Mouse (Mus musculus) heart, embryonic 13.5 days (tissue): ENCODE measurements around the gene Klc2. TPM values are rescaled to one million over a fixed set of nuclear protein-coding genes. Genes with fewer than 3 reads are reported as not detected.

Experiments used
- ATAC-seq: fragments of 200-750 bp; cut with Nextera tagmentation; 2 replicates; pipeline ENCODE4 v1.8.0; 2017; ENCODE audit warnings: moderate TSS enrichment; ENCODE audit not compliant: insufficient number of reproducible peaks, low FRiP score, low TSS enrichment; ENCODE audit errors: extremely low read depth
- H3K27ac ChIP-seq: fragments of 300-500 bp; sonication (generic); replicated peaks from 2 replicates; pipeline ENCODE4 v1.5.1; 2015; ENCODE audit warnings: moderate library complexity, mild to moderate bottlenecking, inconsistent platforms
- H3K27me3 ChIP-seq: fragments of 300-500 bp; sonication (generic); replicated peaks from 2 replicates; pipeline ENCODE4 v1.6.1; 2015; ENCODE audit warnings: mild to moderate bottlenecking, inconsistent platforms
- H3K36me3 ChIP-seq: fragments of 300-500 bp; sonication (generic); 2 replicates; pipeline ENCODE4 v1.6.1; 2015; ENCODE audit warnings: mild to moderate bottlenecking, inconsistent platforms
- H3K4me1 ChIP-seq: fragments of 300-500 bp; sonication (generic); 2 replicates; pipeline ENCODE4 v1.6.1; 2015; ENCODE audit warnings: inconsistent platforms
- H3K4me2 ChIP-seq: fragments of 300-500 bp; sonication (generic); 2 replicates; pipeline ENCODE4 v1.6.1; 2015; ENCODE audit warnings: inconsistent platforms, mild to moderate bottlenecking, moderate library complexity
- H3K4me3 ChIP-seq: fragments of 300-500 bp; sonication (generic); 2 replicates; pipeline ENCODE4 v1.5.1; 2015; ENCODE audit warnings: moderate library complexity, mild to moderate bottlenecking, inconsistent platforms
- H3K9ac ChIP-seq: fragments of 300-500 bp; sonication (generic); 2 replicates; pipeline ENCODE4 v1.6.1; 2015; ENCODE audit warnings: inconsistent platforms, mild to moderate bottlenecking, moderate library complexity
- H3K9me3 ChIP-seq: fragments of 300-500 bp; sonication (generic); 2 replicates; pipeline ENCODE4 v1.6.1; 2016; ENCODE audit warnings: inconsistent platforms
- WGBS: fragments of 180-500 bp; shearing (Covaris S2); methylation state at CpG from one replicate; pipeline ENCODE4 v1.1.7; 2015; ENCODE audit warnings: mixed read lengths; 5-methylcytosine and 5-hydroxymethylcytosine counted together
- polyA plus RNA-seq: library from polyadenylated mRNA; unstranded; fragments of >200 nt; fragmentation: Nextera tagmentation; extraction: Ambion mirVana; gene quantifications from 2 replicates; pipeline ENCODE4 v1.2.1, GENCODE M21; 2015

Gene Klc2
- polyA plus RNA-seq, 1 experiment from 2014 or later, result 18.4 TPM

GRCm38 (mm10) chr19:5062041-5062440 lies 56.3 kb downstream of the Klc2 start:
- H3K4me1 ChIP-seq, result peaks cover 54% of the 10 kb centered on the region
- no peak overlapping the region for H3K27ac ChIP-seq
- no peak for ATAC-seq

DNA sequence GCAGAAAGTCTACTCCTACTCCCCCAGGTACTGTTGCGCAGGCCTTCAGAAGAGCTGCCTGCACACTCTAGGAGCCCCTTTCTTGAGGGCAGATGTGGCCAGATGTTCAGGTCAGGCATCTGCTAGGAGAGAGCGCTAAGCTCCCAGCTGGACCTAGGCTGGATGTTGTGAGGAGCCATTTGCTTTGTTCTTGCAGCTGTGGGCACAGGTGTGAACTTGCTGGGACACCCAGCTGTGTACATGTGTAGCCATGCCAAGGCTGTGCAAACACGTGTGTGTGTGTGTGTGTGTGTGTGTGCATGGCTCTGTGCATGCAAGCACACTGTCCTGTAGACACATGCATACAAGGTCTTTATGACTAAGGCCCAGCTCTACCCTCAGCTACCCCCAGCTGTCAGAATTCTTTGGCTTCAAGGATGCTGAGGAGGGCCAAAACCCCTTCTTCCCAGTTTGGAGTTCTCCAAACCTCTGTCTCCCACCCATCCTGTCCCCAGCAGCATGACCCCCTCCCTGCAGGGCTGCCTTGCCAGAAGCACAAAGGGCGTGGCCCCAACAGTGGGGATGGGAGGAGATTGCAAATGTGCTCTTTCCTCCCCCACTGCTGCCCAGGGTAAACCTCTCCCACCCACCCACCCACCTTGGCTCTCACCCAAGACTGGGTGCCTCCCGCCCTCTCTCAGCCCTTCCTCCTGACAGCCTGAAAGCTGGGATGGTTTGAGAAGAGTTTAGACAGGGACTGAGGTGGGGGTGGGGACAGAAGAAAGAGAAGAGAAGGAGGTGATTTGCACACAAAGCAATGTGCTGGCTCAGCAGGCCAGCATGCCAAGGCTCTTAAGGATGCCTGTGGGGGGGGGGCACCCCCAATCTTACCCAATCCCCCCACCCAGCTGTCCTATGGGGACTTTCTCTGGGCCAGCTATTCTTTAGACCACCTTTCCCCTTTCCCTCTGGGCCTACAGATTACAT lies 57.7 kb downstream of the Klc2 start:
- H3K4me3 ChIP-seq, result no peak overlapping the region
- H3K27ac ChIP-seq, result peak overlapping the region; percentile 66; the same call in 1 of the 2 replicates
- H3K4me1 ChIP-seq, result peaks cover 54% of the 10 kb centered on the region
- peak overlapping the region; percentile 58 for H3K9ac ChIP-seq
- peaks cover under 1% of the 10 kb centered on the region; the same call in 1 of the 2 replicates for H3K27me3 ChIP-seq
- H3K36me3 ChIP-seq, result no peaks in the 10 kb centered on the region
- WGBS, result 39% methylated on average over 5 of the region's 5 CpGs
- no peak for ATAC-seq
- no peaks in the 10 kb centered on the region for H3K9me3 ChIP-seq
- no peak overlapping the region for H3K4me2 ChIP-seq

More at GRCm38 (mm10) chr19:5062041-5062440, 56.3 kb downstream of the Klc2 start:
- no peaks in the 10 kb centered on the region for H3K36me3 ChIP-seq
- H3K4me2 ChIP-seq, result no peak overlapping the region
- 79% methylated on average over 5 of the region's 5 CpGs for WGBS
- no peaks in the 10 kb centered on the region for H3K27me3 ChIP-seq
- no peak overlapping the region for H3K4me3 ChIP-seq
- H3K9me3 ChIP-seq, result no peaks in the 10 kb centered on the region
- no peak overlapping the region for H3K9ac ChIP-seq

DNA sequence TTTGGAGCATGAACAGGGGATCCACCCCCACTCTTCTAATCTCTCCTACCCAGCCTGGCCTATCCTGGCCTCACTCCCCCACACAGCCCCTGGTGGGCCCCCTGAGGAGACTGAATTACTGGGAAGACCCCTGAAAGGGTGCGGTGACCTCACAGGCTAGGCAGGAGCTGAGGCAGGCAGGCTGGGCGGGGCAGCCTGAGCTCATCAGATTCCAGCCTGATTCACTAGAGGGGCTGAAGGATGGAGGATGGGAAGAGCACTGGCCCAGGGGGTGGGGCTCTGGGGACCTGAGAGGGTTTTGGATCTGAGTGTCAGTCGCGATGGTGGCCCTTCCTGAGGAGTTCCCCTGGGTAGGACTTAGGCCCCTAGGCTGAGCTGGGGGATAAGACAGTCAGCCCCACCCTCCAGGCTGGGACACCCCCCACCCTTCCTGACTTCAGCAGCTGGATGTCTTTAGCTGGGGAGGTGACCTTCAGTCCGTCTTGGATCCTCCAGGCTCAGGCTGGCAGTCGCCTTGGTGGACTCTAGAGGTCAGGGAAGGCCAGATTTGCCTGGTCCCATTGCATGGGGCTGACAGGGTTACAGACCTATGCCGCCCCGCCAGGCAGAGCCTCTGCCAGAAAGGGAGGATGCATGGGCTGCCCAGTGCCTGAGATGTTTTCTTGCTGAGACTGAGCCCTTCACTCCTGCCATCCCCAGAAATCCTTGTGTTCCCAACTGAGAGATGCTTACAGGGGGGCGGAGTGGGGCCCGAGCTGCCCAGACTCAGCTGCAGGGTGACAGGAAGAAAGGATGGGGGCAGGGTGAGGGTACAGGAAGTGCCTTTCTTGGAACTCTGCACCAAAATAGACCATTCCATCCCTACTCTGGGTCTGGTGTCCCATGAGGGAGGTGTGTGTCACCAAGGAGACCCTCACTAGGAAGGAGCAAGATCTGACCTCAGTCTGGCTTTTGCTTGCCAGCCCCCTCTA lies 59.3 kb downstream of the Klc2 start:
- H3K36me3 ChIP-seq, result 0 out of 2 replicates have a peak, but pooled peaks cover 5% of the 10 kb centered on the region
- peak overlapping the region; percentile 66 for H3K27ac ChIP-seq
- no peaks in the 10 kb centered on the region for H3K9me3 ChIP-seq
- no peak overlapping the region for H3K4me3 ChIP-seq
- peaks cover 12% of the 10 kb centered on the region; the same call in 1 of the 2 replicates for H3K27me3 ChIP-seq
- H3K4me2 ChIP-seq, result 0 out of 2 replicates have a peak overlapping the region, but pooled peaks have one; percentile 18
- ATAC-seq, result no peak
- 15% methylated on average over 10 of the region's 10 CpGs for WGBS
- peak overlapping the region; percentile 58 for H3K9ac ChIP-seq
- H3K4me1 ChIP-seq, result peaks cover 44% of the 10 kb centered on the region

DNA sequence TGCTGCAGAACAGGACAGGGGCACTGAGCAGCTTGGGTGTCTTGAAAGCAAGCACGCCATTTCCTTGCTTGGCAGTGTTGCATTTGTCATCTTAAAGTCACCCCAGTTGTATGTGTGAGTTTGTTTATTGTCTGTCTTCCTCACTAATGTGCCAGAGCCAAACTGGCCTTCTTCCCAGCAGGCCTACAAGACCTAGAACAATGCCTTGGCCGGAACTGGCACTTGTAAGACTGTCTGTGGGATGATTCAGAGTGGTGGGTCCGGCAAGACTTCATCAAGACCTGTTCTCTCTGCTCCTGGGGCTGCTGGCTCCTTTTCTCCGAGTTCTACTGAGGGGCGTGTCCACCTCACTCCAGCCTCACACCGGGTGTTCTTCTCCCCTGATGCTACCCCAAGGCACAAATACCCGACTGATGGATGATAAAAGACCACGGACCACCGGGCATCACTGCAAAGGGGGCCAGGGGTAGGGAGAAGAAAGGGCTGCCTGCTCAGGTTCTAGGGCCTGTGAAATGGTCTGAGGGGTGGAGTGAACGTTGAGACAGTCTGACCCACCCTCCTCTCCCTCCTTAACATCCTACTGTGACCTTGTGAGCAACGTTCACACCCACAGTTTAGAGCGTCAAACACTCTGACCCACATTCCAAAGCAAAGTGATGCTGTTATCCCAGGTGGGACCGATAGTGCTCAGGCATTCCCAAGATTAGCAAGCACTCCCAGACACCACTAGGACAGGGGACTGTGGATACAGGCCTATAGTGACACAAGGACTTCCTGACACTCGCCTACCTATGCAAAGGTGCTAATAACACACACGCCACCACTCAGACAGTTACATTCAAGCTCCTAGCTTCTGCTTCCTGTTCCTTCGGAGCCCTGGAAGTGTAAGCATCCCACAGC lies 60.2 kb downstream of the Klc2 start:
- Histone ChIP-seq H3K9me3 (no peaks in the 10 kb centered on the region), H3K27me3 (peaks cover 20% of the 10 kb centered on the region), H3K27ac (peak overlapping the region; percentile 66), H3K9ac (peak overlapping the region; percentile 58; the same call in 1 of the 2 replicates), H3K4me2 (no peak overlapping the region), H3K4me1 (peaks cover 44% of the 10 kb centered on the region), H3K4me3 (no peak overlapping the region), H3K36me3 (peaks cover 5% of the 10 kb centered on the region; the same call in 1 of the 2 replicates)
- ATAC-seq, result no peak
- whole genome bisulfite sequencing, result 21% methylated on average over 16 of the region's 16 CpGs

Other genes with a start within 250 kb of the Klc2 start
- gene Actn3, start 240.7 kb downstream of the Klc2 start, polyA plus RNA-seq, result 2.8 and 3.9 TPM in 2 replicates
- 8.4 and 8.6 TPM in 2 replicates for gene Zdhhc24, start 239.9 kb downstream of the Klc2 start, polyA plus RNA-seq
- 2.2 and 2.5 TPM in 2 replicates for gene Bbs1, start 211.9 kb downstream of the Klc2 start, polyA plus RNA-seq
- 84.6 and 84.7 TPM in 2 replicates for gene Dpp3, start 190.3 kb downstream of the Klc2 start, polyA plus RNA-seq
- gene Peli3, start 175.4 kb downstream of the Klc2 start, polyA plus RNA-seq, result 0.99 and 1.0 TPM in 2 replicates
- gene Mrpl11, start 156.4 kb downstream of the Klc2 start, polyA plus RNA-seq, result 85.2 and 101 TPM in 2 replicates
- 0.09 TPM in 2 replicates for gene Npas4, start 128.2 kb downstream of the Klc2 start, polyA plus RNA-seq
- 8.5 and 9.4 TPM in 2 replicates for gene Slc29a2, start 94.7 kb downstream of the Klc2 start, polyA plus RNA-seq
- gene B4gat1, start 79.7 kb downstream of the Klc2 start, polyA plus RNA-seq, result 41.4 and 49.5 TPM in 2 replicates
- 1.4 and 1.7 TPM in 2 replicates for gene AC124502.3, start 79.7 kb downstream of the Klc2 start, polyA plus RNA-seq
- 29.5 and 33.5 TPM in 2 replicates for gene Brms1, start 77.2 kb downstream of the Klc2 start, polyA plus RNA-seq
- gene Rin1, start 68.1 kb downstream of the Klc2 start, polyA plus RNA-seq, result 2.4 and 3.5 TPM in 2 replicates
- gene Cd248, start 50.5 kb downstream of the Klc2 start, polyA plus RNA-seq, result 17.7 and 23.6 TPM in 2 replicates
- 3.5 and 4.8 TPM in 2 replicates for gene Tmem151a, start 33.0 kb downstream of the Klc2 start, polyA plus RNA-seq
- 84.3 and 94.6 TPM in 2 replicates for gene Yif1a, start 30.0 kb downstream of the Klc2 start, polyA plus RNA-seq
- 4.6 and 5.8 TPM in 2 replicates for gene Cnih2, start 20.0 kb downstream of the Klc2 start, polyA plus RNA-seq
- 220 TPM in 2 replicates for gene Rab1b, start 11.5 kb downstream of the Klc2 start, polyA plus RNA-seq
- 17.7 and 18.6 TPM in 2 replicates for gene Pacs1, start 154.6 kb upstream of the Klc2 start, polyA plus RNA-seq
- 210 and 227 TPM in 2 replicates for gene Sf3b2, start 176.9 kb upstream of the Klc2 start, polyA plus RNA-seq
- 4.5 and 5.9 TPM in 2 replicates for gene Gal3st3, start 179.8 kb upstream of the Klc2 start, polyA plus RNA-seq
- gene Catsper1, start 217.2 kb upstream of the Klc2 start, polyA plus RNA-seq, result not detected in 2 replicates
- 0.28 and 0.73 TPM in 2 replicates for gene Cst6, start 231.0 kb upstream of the Klc2 start, polyA plus RNA-seq
- gene Eif1ad, start 248.2 kb upstream of the Klc2 start, polyA plus RNA-seq, result 40.5 and 43.7 TPM in 2 replicates
- 399 and 477 TPM in 2 replicates for gene Banf1, start 248.6 kb upstream of the Klc2 start, polyA plus RNA-seq